Mouse (Mus musculus): Measurements from ENCODE around the gene Gm10300. TPM values are rescaled to one million over a fixed set of nuclear protein-coding genes. Genes with fewer than 3 reads are reported as not detected.

The Gm10300 gene
- polyA plus RNA-seq, 1 experiment from 2014 or later: not detected

DNA sequence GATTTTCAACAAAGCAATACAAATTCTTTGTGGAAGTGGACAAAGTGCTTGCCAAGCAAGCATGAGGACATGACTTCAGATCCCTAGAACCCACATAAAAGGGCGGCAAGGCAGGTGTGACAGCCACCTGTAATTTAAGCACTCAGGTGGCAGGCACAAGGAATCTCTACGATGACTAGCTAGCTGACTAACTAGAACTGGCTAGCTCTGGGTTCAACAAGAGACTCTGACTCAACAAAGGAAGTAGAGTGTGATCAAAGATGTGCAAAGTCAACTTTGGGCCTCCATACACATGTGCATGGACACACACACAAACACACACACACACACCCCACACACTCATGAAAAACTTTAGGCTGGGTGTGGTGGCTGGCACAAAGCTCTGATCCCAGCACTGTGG, 35.0 kb upstream of the Gm10300 start:
- no peak for DNase-seq (ENCODE audit: extremely low spot score, low spot score)
- Histone ChIP-seq H3K36me3 (replicated peaks) (peaks cover 9% of the 10 kb centered on the region; the same call in 1 of the 2 replicates), H3K4me1 (peaks cover 63% of the 10 kb centered on the region), H3K4me3 (no peak overlapping the region), H3K27ac (no peak overlapping the region), H3K27me3 (ENCODE audit: poor library complexity, severe bottlenecking) (no peaks in the 10 kb centered on the region; the same call in 1 of the 2 replicates), H3K9me3 (no peaks in the 10 kb centered on the region)
- WGBS: 93% methylated on average over 2 of the region's 2 CpGs

DNA sequence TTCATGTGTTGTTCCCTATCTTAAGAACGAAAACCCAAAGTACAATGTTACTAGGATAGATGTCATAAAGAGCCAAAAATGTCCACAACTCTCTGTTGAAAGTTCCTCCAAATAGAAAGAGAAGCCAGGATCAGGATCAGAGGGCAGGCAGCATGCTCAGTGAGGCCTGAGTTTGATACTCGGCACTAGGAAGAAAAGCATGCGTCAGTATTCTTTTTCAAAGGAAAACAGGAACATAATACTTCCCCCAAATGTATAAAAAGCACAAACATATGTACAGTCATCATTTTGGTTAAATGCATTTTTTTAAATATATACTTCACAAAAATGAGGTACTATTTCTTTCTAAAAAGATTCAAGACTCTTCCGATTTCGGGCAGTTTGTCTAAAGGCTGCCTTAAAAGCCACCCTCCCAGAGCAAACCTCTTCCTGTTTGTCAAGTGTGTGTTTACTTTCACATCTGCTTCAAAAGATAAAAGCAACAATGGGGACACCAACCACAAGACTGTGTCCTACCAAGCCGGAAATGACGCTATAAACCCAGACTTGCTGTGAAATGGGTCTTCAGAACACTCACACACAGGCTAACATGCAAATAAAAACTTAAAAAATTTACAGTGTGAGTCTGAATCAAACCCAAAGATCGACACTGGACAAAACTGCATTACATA, 34.4 kb upstream of the Gm10300 start:
- no peak overlapping the region for H3K4me3 ChIP-seq
- H3K36me3 ChIP-seq (replicated peaks): peaks cover 9% of the 10 kb centered on the region; the same call in 1 of the 2 replicates
- peaks cover 58% of the 10 kb centered on the region for H3K4me1 ChIP-seq
- no peaks in the 10 kb centered on the region; the same call in 1 of the 2 replicates for H3K27me3 ChIP-seq (ENCODE audit: poor library complexity, severe bottlenecking)
- WGBS: 89% methylated on average over 8 of the region's 8 CpGs
- no peak overlapping the region for H3K27ac ChIP-seq
- no peak for DNase-seq (ENCODE audit: extremely low spot score, low spot score)
- no peaks in the 10 kb centered on the region for H3K9me3 ChIP-seq

DNA sequence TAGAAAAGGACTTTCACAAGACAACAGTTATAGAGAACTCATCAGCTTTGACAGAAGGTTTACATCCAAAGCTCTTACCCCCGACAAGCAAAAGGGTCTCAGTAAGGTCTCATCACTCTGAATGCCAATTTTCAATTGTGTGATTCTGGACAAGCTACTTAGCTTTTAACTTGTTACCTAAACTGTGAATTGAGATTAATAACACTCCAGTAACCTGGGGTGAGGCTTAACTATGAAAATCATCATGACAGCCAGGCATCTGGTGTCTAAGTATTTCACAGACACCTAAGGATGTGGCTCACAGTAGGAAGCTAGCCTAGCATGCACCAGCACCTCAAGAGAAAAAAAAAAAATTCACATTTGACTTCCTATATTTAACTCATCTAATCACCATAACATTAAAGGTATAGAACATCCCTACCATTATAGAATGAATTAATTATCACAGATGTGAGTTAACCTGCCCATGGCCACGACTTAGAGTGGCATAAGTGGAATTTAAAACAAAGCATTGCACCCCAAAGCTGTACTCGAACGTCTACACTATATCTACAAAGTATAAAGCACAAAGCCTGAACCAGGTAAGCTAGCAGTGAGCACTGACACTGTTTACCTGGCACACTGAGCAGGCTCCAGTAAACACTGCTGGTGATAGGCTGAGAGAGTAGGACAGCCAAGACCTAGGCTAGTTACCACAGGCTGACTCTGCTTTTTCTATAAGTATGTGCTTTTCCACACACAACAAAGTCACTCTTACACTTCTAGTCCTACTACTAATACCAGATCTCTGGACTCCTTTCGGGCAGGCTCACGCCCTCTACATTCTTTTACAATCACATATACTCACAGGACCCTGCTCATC, 32.8 kb upstream of the Gm10300 start:
- peaks cover 9% of the 10 kb centered on the region; the same call in 1 of the 2 replicates for H3K36me3 ChIP-seq (replicated peaks)
- no peaks in the 10 kb centered on the region for H3K27me3 ChIP-seq (ENCODE audit: poor library complexity, severe bottlenecking)
- no peak overlapping the region for H3K27ac ChIP-seq
- no peak overlapping the region for H3K4me3 ChIP-seq
- H3K4me1 ChIP-seq: peaks cover 48% of the 10 kb centered on the region
- H3K9me3 ChIP-seq: no peaks in the 10 kb centered on the region
- no peak for DNase-seq (ENCODE audit: extremely low spot score, low spot score)
- 80% methylated on average over 6 of the region's 6 CpGs for WGBS

DNA sequence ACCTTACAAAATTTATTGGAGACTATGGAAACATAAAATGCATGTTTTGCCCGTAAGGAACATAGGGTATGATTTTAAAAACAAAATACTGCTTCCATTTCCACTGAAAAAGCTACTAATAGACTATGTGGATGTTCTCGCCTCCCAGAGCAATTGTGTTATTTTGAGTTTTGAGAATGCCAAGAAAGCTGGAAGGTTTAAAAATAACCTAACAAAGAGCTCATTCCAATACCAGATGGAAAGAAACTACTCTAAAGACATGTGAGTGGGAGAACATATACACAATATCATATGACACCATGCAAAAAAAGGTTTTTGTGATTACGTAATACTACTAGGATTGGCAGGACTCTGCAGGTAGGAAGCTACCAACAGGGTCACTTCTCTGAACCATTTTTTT, 30.8 kb upstream of the Gm10300 start:
- no peak for DNase-seq (ENCODE audit: extremely low spot score, low spot score)
- 93% methylated on average over 3 of the region's 3 CpGs for WGBS

DNA sequence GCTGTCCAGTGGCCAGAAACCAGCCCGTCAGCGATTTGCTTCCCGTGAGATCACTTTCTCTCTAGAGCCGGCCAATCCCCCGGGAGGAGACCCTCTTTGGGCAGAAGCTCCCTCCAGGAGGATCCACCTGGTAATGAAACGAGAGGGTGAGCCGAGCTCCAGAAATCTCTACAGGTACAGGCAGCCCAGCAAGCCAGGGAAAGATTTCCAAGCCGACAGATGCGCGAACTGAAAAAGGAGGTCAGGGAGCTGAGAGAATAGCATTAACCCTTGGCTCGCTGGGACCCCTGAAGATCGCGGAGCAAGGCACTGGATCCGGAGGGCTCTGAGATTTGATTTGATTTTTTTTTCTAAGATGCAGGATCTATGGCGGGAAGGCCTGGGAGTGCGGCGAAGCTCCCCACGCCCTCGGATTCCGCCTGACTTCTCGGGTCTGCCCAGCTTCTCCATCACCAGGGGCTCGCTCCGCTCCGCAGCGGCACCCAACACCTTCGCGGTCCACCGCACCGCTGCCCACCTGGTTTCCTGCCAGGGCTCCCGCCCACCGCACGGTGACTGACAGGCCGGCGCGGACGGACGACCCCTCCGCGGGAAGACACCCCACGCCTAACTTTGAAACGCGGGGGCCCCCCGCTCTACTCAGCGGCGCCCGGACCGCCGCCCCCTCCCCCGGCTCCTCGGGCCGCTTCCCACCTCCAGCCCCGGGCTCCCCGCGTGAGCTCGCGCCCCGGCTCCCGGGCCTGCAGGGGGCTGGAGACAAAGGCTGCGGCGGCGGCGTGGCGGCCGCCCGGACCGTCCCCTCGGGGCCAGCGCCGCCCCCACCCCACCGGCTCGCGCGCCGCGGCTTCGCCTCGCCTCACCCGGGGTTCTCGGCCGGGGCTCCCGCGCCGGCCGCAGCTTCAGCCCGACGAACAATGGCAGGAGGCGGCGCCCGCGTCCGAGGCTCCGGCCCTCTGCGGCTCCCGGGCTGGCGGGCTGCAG, 26.2 kb upstream of the Gm10300 start:
- Histone ChIP-seq H3K27ac (peak overlapping the region; percentile 99), H3K9me3 (no peaks in the 10 kb centered on the region), H3K4me3 (peak overlapping the region; percentile 84), H3K36me3 (replicated peaks) (no peaks in the 10 kb centered on the region), H3K4me1 (peaks cover 40% of the 10 kb centered on the region), H3K27me3 (ENCODE audit: poor library complexity, severe bottlenecking) (peaks cover 34% of the 10 kb centered on the region)
- peak; percentile 66 for DNase-seq (ENCODE audit: extremely low spot score, low spot score)
- whole genome bisulfite sequencing: under 1% methylated on average over 95 of the region's 95 CpGs

More for the DNA sequence above, 30.8 kb upstream of the Gm10300 start:
- Histone ChIP-seq H3K9me3 (no peaks in the 10 kb centered on the region), H3K4me1 (peaks cover 48% of the 10 kb centered on the region), H3K36me3 (replicated peaks) (peaks cover 9% of the 10 kb centered on the region; the same call in 1 of the 2 replicates), H3K27me3 (ENCODE audit: poor library complexity, severe bottlenecking) (no peaks in the 10 kb centered on the region), H3K27ac (no peak overlapping the region), H3K4me3 (no peak overlapping the region)

DNA sequence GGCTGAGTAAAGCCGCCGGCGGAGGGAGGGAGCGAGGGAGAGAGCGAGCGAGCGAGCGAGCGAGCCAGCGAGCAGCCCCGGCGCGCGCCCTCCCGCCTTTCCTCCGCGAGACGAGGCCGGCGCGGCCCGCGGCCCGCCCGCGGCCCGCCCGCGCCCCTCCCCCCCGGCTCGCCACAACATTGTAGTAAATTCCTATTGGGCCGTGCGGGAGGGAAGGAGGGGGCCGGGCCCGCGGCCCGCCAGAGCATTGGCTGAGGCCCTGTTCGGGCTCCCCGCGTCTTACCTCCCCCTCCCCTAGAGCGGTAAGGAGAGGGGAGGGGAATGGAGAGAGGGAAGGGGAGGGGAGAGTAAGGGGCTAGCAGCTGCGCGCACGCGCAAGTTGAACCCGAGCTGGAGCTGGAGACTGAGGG, 25.5 kb upstream of the Gm10300 start:
- no peaks in the 10 kb centered on the region for H3K9me3 ChIP-seq
- DNase-seq (ENCODE audit: extremely low spot score, low spot score): peak; percentile 92
- H3K27me3 ChIP-seq (ENCODE audit: poor library complexity, severe bottlenecking): peaks cover 34% of the 10 kb centered on the region
- under 1% methylated on average over 34 of the region's 46 CpGs for whole genome bisulfite sequencing
- peak overlapping the region; percentile 99 for H3K27ac ChIP-seq
- peaks cover 40% of the 10 kb centered on the region for H3K4me1 ChIP-seq
- no peaks in the 10 kb centered on the region for H3K36me3 ChIP-seq (replicated peaks)
- H3K4me3 ChIP-seq: peak overlapping the region; percentile 84

DNA sequence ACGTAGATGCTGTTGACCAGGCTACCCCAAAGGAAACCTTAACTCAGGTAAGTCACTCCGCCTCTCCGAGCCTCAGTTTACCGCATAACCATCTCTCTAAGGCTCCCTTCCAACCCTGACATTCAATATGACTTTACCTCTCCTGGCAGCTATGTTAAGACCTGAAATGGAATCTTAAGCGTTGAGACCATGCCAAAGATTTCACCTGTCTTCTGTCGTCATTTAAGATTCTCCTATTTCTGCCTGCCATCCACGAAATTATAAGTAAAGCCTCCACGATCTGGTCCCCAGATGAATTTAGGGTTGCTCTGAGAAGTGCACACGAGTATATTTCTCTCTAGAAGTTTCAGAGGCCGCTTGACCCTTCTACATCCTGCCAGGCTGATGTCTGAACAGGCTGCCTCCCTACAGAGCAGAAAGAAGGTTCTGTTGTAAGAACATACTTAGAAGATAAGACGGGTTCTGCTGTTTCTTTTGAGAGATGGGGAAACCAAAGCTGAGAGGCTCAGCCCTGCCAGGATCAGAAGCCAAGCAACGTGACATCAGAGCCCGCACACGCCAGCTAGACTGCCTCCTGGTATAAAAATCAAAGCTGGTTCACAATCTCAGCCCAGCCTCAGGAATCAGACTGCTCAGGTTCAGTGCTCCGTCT, 24.8 kb upstream of the Gm10300 start:
- peaks cover 34% of the 10 kb centered on the region for H3K27me3 ChIP-seq (ENCODE audit: poor library complexity, severe bottlenecking)
- no peaks in the 10 kb centered on the region for H3K9me3 ChIP-seq
- H3K4me3 ChIP-seq: peak overlapping the region; percentile 84
- H3K27ac ChIP-seq: peak overlapping the region; percentile 99
- H3K4me1 ChIP-seq: peaks cover 37% of the 10 kb centered on the region
- no peaks in the 10 kb centered on the region for H3K36me3 ChIP-seq (replicated peaks)
- DNase-seq (ENCODE audit: extremely low spot score, low spot score): no peak
- 8% methylated on average over 15 of the region's 15 CpGs for WGBS

DNA sequence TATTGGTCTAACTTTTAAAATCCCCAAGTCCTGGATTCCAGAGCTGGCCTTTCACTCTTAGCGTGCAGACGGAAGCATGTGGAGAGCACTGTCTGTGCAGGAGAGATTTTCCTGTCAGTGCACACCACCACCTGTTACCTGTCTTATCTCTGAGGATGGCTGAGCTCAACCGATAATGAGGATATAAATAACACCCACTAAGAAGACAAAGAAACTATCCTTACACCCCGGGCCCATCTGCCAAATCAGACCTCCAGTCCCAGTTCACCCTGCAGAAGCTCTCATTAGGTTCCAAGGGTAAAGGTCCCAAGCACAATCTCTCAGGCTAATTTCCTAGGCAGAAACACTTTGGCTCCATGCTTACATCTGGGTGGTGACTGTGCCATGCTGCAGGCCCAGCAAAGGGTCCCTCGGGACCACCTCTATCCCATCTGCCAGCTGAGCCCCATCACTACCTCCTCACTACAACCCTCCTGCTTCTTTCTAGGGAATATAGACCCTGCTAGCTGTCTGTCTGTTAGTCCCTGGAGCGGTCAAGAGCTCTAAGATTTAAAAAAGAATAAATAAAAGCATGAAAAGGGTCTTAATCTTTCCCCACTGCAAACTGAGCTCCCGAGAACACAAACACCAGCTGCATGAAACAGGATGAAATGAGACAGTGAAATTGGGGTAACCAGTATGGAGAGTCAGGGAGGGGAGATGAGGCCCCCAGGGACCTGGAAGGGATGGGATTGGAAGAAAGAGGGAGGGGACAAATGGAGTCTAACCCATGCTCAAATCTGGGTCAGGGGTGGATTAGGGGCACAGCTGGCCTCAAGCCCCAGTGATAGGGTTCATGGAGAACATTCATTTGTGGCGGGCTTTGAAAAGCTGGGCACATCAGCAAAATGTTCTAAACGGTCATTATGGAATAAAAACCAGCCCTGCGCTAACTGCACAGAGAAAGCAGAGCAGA, 22.9 kb upstream of the Gm10300 start:
- DNase-seq (ENCODE audit: extremely low spot score, low spot score): no peak
- H3K27ac ChIP-seq: no peak overlapping the region
- peaks cover 34% of the 10 kb centered on the region for H3K27me3 ChIP-seq (ENCODE audit: poor library complexity, severe bottlenecking)
- H3K4me1 ChIP-seq: peaks cover 33% of the 10 kb centered on the region
- 79% methylated on average over 10 of the region's 10 CpGs for WGBS
- no peak overlapping the region for H3K4me3 ChIP-seq
- no peaks in the 10 kb centered on the region for H3K36me3 ChIP-seq (replicated peaks)
- no peaks in the 10 kb centered on the region for H3K9me3 ChIP-seq

DNA sequence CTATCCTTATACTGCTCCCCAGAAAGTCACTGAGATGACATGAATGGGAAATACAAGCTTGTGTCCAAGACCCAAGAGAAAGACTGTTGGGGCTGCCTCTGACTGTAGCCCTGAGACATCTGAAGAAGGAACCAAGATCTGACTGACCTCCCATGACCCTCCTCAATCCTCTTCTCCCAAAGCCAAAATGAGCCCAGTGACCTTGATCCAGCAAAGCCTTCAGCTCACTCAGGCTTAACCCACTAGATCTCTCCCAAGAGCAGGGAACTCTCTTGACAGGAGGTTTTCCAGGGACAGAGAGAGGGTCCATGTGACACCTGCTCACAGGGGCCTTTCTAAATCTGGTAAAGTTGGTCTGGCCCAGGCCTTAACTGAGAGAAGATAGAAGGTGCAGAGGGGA, 17.2 kb upstream of the Gm10300 start:
- Histone ChIP-seq H3K4me1 (peaks cover under 1% of the 10 kb centered on the region; the same call in 1 of the 2 replicates), H3K4me3 (no peak overlapping the region), H3K27me3 (ENCODE audit: poor library complexity, severe bottlenecking) (peaks cover 8% of the 10 kb centered on the region), H3K9me3 (no peaks in the 10 kb centered on the region), H3K27ac (no peak overlapping the region), H3K36me3 (replicated peaks) (no peaks in the 10 kb centered on the region)
- no peak for DNase-seq (ENCODE audit: extremely low spot score, low spot score)

DNA sequence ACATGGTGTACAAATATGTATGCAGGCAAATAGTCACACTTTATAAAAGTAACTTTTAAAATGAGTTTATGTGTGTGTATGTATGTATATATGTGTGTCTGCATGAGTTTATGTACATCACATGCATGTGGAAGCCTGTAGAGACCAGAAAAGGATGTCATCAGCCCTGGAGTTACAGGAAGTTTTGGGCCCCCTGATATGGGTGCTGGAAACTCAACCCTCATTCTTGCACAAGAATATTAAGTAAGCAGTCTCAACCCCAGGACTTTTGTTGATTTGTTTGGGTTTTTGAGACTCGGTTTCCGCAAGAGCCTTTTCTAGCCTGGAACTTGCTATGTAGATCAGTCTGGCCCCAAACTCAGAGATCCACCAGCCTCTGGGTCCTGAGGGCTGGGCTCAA, 15.0 kb upstream of the Gm10300 start:
- no peaks in the 10 kb centered on the region for H3K27me3 ChIP-seq (ENCODE audit: poor library complexity, severe bottlenecking)

More for the DNA sequence above, 15.0 kb upstream of the Gm10300 start:
- Histone ChIP-seq H3K9me3 (no peaks in the 10 kb centered on the region), H3K4me1 (peaks cover 7% of the 10 kb centered on the region; the same call in 1 of the 2 replicates), H3K27ac (no peak overlapping the region), H3K36me3 (replicated peaks) (no peaks in the 10 kb centered on the region), H3K4me3 (no peak overlapping the region)
- 92% methylated on average over 2 of the region's 2 CpGs for WGBS
- no peak for DNase-seq (ENCODE audit: extremely low spot score, low spot score)

All from forebrain, embryonic 10.5 days (tissue).